Mouse (Mus musculus) heart, adult 2 months (tissue): ENCODE measurements at regions not wholly inside any gene's neighbourhood (a gene's known extent, or its start where the extent isn't known, plus 50 kb on each side); places are given as distances from the start of the nearest gene placed in this dataset.

ENCODE experiments used
- DNase-seq, 2 experiments: peaks; one replicate each; pipeline ENCODE4 v3.0.0; 2021
- H3K27ac ChIP-seq: fragments of 200-600 bp; 2 replicates; pipeline ENCODE4 v1.8.1; 2022
- H3K27me3 ChIP-seq: fragments of 200-500 bp; 2 replicates; pipeline ENCODE4 v1.6.1; 2012; ENCODE audit warnings: mild to moderate bottlenecking, low read length, inconsistent platforms, mixed read lengths; ENCODE audit not compliant: control insufficient read depth, insufficient read depth
- H3K36me3 ChIP-seq: fragments of 200-500 bp; 2 replicates; pipeline ENCODE4 v1.6.1; 2012; ENCODE audit warnings: low read length, inconsistent platforms; ENCODE audit not compliant: control insufficient read depth, insufficient read depth
- H3K4me1 ChIP-seq: fragments of 200-500 bp; 2 replicates; pipeline ENCODE4 v1.6.1; 2011; ENCODE audit warnings: low read length; ENCODE audit not compliant: control insufficient read depth, insufficient read depth
- H3K4me3 ChIP-seq: fragments of 200-600 bp; 2 replicates; pipeline ENCODE4 v1.8.1; 2022
- H3K79me2 ChIP-seq: fragments of 200-500 bp; replicated peaks from 2 replicates; pipeline ENCODE4 v1.6.1; 2012; ENCODE audit warnings: mild to moderate bottlenecking, inconsistent platforms, low read length, moderate library complexity, mixed read lengths; ENCODE audit not compliant: control insufficient read depth, insufficient read depth
- H3K9ac ChIP-seq: fragments of 200-500 bp; 2 replicates; pipeline ENCODE4 v1.6.1; 2012; ENCODE audit warnings: low read depth, mild to moderate bottlenecking, control low read depth, inconsistent platforms, low read length, mixed read lengths
- CTCF ChIP-seq: fragments of 200-600 bp; IDR thresholded peaks from 2 replicates; pipeline ENCODE4 v1.8.1; 2022; ENCODE audit warnings: antibody characterized with exemption, mild to moderate bottlenecking, moderate library complexity
- EP300 ChIP-seq: fragments of 200-500 bp; IDR thresholded peaks from 2 replicates; pipeline ENCODE4 v1.6.1; 2011; ENCODE audit warnings: low read depth, low read length, control low read depth; ENCODE audit not compliant: insufficient read depth
- POLR2A ChIP-seq: fragments of 200-500 bp; IDR thresholded peaks from 2 replicates; pipeline ENCODE4 v1.6.1; 2011; ENCODE audit warnings: mild to moderate bottlenecking, low read depth, low read length, control low read depth; ENCODE audit not compliant: insufficient read depth
- WGBS: fragments of 180-500 bp; shearing (Covaris S2); methylation state at CpG from one replicate; pipeline ENCODE4 v1.1.7; 2018; 5-methylcytosine and 5-hydroxymethylcytosine counted together
- intact Hi-C: fragments of 180-260 bp; cut with DNase I; formaldehyde crosslinking; loops from one replicate; pipeline ENCODE4 v1.15.1; 2025

DNA sequence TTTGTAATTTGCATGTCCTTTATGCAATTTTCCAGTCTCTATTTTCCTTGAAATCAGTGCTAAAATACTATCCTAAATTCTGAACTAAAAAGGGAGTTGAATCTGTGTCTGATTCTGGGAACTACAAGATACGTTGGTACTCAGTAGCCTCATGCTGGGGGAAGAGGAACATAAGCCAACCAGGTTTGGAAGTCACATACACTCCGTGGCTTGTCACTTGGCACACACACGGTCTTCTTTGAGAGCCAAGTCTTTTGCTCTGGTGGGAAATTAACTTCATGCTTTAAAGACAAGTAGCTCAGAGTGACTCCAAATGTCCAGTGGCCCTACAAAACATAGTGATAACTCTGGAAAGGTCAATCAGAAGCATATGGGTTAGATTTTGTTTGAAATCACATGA, 70.9 kb upstream of the Adra1b start:
- Histone ChIP-seq H3K79me2 (no peaks in the 10 kb centered on the region), H3K4me3 (no peak overlapping the region), H3K9ac (no peak overlapping the region), H3K4me1 (no peaks in the 10 kb centered on the region), H3K36me3 (no peaks in the 10 kb centered on the region), H3K27me3 (no peaks in the 10 kb centered on the region), H3K27ac (no peak overlapping the region)
- TF ChIP-seq CTCF: no peak
- no peak for TF ChIP-seq POLR2A
- TF ChIP-seq EP300: no peak
- intact Hi-C loops: no loop called here
- DNase-seq: no peak
- WGBS: 44% methylated on average over 3 of the region's 3 CpGs

DNA sequence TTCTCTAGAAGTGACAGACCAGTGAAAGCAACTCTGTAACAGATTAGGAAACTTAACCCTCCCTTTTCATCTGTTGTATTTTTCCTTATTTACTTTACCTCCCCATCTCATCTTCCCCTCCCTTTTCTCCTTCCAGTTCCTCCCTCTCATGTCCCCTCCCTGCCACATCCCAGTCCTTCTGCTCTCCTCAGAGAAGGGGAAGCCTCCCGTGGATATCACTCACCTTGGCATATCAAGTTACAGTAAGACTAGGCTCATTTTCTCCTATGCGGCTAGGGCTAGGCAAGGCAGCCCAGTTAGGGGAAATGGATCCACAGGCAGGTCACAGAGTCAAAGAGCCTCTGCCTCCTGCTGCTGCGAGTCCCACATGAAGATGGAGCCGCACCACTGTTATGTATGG, 75.0 kb upstream of the Adra1b start:
- H3K79me2 ChIP-seq: no peaks in the 10 kb centered on the region
- DNase-seq: no peak
- H3K36me3 ChIP-seq: no peaks in the 10 kb centered on the region
- H3K4me3 ChIP-seq: no peak overlapping the region
- TF ChIP-seq POLR2A (no peak), EP300 (no peak), CTCF (no peak)
- WGBS: 51% methylated on average over 4 of the region's 4 CpGs
- no peak overlapping the region for H3K27ac ChIP-seq
- intact Hi-C loops: no loop called here
- no peaks in the 10 kb centered on the region for H3K27me3 ChIP-seq
- H3K4me1 ChIP-seq: no peaks in the 10 kb centered on the region
- H3K9ac ChIP-seq: no peak overlapping the region

DNA sequence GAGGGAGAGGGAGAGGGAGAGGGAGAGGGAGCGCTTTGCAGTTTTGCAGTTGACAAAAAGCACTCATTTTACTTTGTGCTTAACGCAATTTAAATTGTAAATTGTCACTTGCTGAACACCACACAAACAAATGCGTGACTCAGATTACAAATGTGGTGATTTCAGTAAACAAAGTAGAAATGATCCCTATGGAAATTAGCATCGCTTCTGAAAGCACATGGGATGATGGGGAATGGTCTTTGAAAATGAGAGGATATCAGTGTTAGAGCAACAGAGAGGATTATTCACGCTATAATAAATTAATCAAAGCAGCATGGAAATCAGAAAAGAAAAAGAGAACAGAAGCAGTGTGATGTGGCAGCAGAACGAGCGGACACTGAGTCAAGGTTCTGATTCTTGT, 78.4 kb upstream of the Adra1b start:
- Histone ChIP-seq H3K36me3 (no peaks in the 10 kb centered on the region), H3K4me3 (no peak overlapping the region), H3K9ac (no peak overlapping the region), H3K79me2 (no peaks in the 10 kb centered on the region), H3K27me3 (no peaks in the 10 kb centered on the region), H3K27ac (no peak overlapping the region), H3K4me1 (no peaks in the 10 kb centered on the region)
- TF ChIP-seq CTCF: no peak
- TF ChIP-seq EP300: no peak
- TF ChIP-seq POLR2A: no peak
- 87% methylated on average over 7 of the region's 7 CpGs for WGBS
- DNase-seq: no peak
- intact Hi-C loops: no loop called here

DNA sequence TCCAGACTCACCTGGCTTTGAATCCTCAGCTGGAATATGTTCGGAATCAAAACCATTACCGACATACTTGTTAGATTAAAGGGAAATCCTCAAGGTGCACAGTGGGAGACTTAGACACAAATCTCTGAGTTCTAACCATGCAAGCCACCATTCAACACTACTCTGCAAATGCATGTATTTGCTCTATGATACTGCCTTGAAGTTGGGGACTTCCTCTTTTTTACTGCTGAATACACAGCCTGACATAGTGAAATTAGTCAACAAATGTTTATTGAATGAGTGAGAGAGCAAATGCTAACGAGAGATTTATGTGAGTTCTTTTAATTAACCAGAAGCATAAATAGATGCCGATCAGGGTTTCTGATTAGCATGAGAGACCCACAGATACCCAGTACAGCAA, 79.4 kb upstream of the Adra1b start:
- Histone ChIP-seq H3K27me3 (no peaks in the 10 kb centered on the region), H3K9ac (no peak overlapping the region), H3K4me1 (no peaks in the 10 kb centered on the region), H3K79me2 (no peaks in the 10 kb centered on the region), H3K27ac (no peak overlapping the region), H3K36me3 (no peaks in the 10 kb centered on the region), H3K4me3 (no peak overlapping the region)
- TF ChIP-seq CTCF: no peak
- 80% methylated on average over 4 of the region's 4 CpGs for WGBS
- intact Hi-C loops: no loop called here
- no peak for DNase-seq

DNA sequence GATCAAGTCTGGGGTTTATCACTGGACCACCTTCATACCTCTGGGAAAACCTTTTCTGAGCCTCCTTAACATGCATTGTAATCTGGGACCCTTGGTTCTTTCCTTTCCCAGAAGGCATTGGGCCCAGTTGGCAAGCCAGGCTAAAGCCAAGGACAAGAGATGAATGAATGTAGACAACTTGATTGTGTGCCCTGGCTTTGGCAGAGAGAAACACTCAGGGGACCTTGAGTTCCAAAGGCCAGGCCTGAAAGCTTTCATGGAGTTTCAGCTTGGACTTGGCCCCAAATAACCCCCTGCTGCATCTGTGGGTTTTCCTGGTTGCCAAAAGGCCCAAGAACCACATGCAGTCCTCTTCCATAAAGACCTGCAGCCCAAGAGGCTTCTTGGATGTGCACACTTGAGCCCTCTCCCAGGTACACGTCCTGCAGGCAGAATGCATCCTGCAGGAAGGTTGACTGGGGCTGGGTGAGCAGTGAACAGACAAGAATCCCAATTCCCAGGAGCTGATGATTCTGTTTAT, 89.0 kb upstream of the Adra1b start:
- TF ChIP-seq CTCF: no peak
- TF ChIP-seq POLR2A: no peak
- TF ChIP-seq EP300: 0 out of 2 replicates have a peak, but pooled peaks have one; percentile 36
- Histone ChIP-seq H3K4me1 (peaks cover 3% of the 10 kb centered on the region), H3K79me2 (no peaks in the 10 kb centered on the region), H3K36me3 (peaks cover 2% of the 10 kb centered on the region; the same call in 1 of the 2 replicates), H3K9ac (no peak overlapping the region), H3K27ac (no peak overlapping the region), H3K4me3 (no peak overlapping the region), H3K27me3 (no peaks in the 10 kb centered on the region)
- peak in 1 of 2 experiments; percentile 21 for DNase-seq
- intact Hi-C loops: no loop called here
- 59% methylated on average over 1 of the region's 1 CpGs for WGBS

DNA sequence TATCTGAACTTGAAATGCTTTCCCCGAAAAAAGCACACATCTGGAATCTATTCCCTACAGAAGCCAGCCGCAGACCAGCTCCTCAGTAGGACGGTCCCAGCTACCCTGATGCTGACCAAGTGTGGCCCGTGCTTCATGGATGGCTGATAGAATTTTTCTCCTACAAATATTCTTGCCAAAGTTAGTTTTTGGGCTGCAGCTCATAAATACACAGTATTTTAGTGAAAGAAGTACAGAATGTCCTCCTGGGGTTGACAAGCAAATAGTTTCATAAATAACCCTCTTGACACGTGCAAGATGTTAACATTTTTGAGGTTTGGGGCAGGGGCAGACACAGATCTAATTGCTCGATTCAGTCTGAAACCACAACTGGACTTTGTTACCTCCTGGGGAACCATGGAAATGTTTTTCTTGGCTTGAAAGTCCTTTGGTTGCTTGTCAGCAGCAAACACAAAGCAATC, 91.0 kb upstream of the Adra1b start:
- intact Hi-C loops: no loop called here
- peak in 1 of 2 experiments; percentile 5 for DNase-seq
- Histone ChIP-seq H3K4me1 (peaks cover 3% of the 10 kb centered on the region), H3K4me3 (no peak overlapping the region), H3K79me2 (no peaks in the 10 kb centered on the region), H3K27ac (no peak overlapping the region), H3K9ac (no peak overlapping the region), H3K27me3 (no peaks in the 10 kb centered on the region), H3K36me3 (peaks cover 2% of the 10 kb centered on the region; the same call in 1 of the 2 replicates)
- TF ChIP-seq POLR2A (no peak), EP300 (no peak), CTCF (no peak)
- WGBS: 59% methylated on average over 6 of the region's 6 CpGs
